Mouse (Mus musculus) ovary, postnatal 10 days (tissue): ENCODE measurements around the gene Smpdl3b.
"Not testable (repeated sequence)": the region's sequence is repeated elsewhere in the genome, so short reads cannot be mapped to it uniquely, and the experiment has no call there.

Experiments
- DNase-seq: peaks from one replicate; pipeline ENCODE4 v3.0.0; 2022; ENCODE audit warnings: low spot score

The Smpdl3b gene

GRCm38 (mm10) chr4:132756974-132757373 lies at the start of gene Smpdl3b:
Gene Smpdl3b (minus strand): TSS chr4:132757252.
- peak; percentile 49 for DNase-seq

GRCm38 (mm10) chr4:132806620-132807191 lies 49.7 kb upstream of the Smpdl3b start:
- DNase-seq = no peak

- DNase-seq = no peak
Measured at GRCm38 (mm10) chr4:132805599-132806197, 48.6 kb upstream of the Smpdl3b start.

GRCm38 (mm10) chr4:132805146-132805545 lies 48.1 kb upstream of the Smpdl3b start:
- DNase-seq = no peak

GRCm38 (mm10) chr4:132804331-132804730 lies 47.3 kb upstream of the Smpdl3b start:
- DNase-seq = no peak

GRCm38 (mm10) chr4:132803876-132804275 lies 46.8 kb upstream of the Smpdl3b start:
- DNase-seq = no peak

- no peak for DNase-seq
Measured at GRCm38 (mm10) chr4:132803212-132803611, 46.2 kb upstream of the Smpdl3b start.

GRCm38 (mm10) chr4:132802171-132802637 lies 45.2 kb upstream of the Smpdl3b start:
- DNase-seq = no peak

- DNase-seq = no peak
Measured at GRCm38 (mm10) chr4:132801176-132802077, 44.4 kb upstream of the Smpdl3b start.

GRCm38 (mm10) chr4:132799845-132800244 lies 42.8 kb upstream of the Smpdl3b start:
- DNase-seq = no peak

- not testable (repeated sequence) for DNase-seq
Measured at GRCm38 (mm10) chr4:132798666-132799065, 41.6 kb upstream of the Smpdl3b start.

GRCm38 (mm10) chr4:132798028-132798427 lies 41.0 kb upstream of the Smpdl3b start:
- no peak for DNase-seq

GRCm38 (mm10) chr4:132797461-132797860 lies 40.4 kb upstream of the Smpdl3b start:
- no peak for DNase-seq

- DNase-seq = peak; percentile 14
Measured at GRCm38 (mm10) chr4:132796196-132796886, 39.3 kb upstream of the Smpdl3b start, which contains the start of gene Themis2. Gene Themis2 (minus strand): TSS chr4:132796387.

- DNase-seq = no peak
Measured at GRCm38 (mm10) chr4:132795171-132795570, 38.1 kb upstream of the Smpdl3b start.

GRCm38 (mm10) chr4:132794760-132795159 lies 37.7 kb upstream of the Smpdl3b start:
- DNase-seq = no peak

GRCm38 (mm10) chr4:132794028-132794427 lies 37.0 kb upstream of the Smpdl3b start:
- no peak for DNase-seq

GRCm38 (mm10) chr4:132793322-132794004 lies 36.4 kb upstream of the Smpdl3b start:
- not testable (repeated sequence) for DNase-seq

- no peak for DNase-seq
Measured at GRCm38 (mm10) chr4:132789731-132790130, 32.7 kb upstream of the Smpdl3b start.

GRCm38 (mm10) chr4:132785228-132785627 lies 28.2 kb upstream of the Smpdl3b start:
- no peak for DNase-seq

GRCm38 (mm10) chr4:132783732-132784131 lies 26.7 kb upstream of the Smpdl3b start:
- no peak for DNase-seq
